Mouse (Mus musculus) cerebellum, adult 2 months (tissue): ENCODE measurements at regions not wholly inside any gene's neighbourhood (a gene's known extent, or its start where the extent isn't known, plus 50 kb on each side); places are given as distances from the start of the nearest gene placed in this dataset.

ENCODE experiments used
- CTCF ChIP-seq: fragments of 200-500 bp; IDR thresholded peaks from 2 replicates; pipeline ENCODE4 v1.5.1; 2011; ENCODE audit warnings: low read depth, mild to moderate bottlenecking, control low read depth, low read length, moderate library complexity, borderline replicate concordance; ENCODE audit not compliant: insufficient read depth
- POLR2A ChIP-seq: fragments of 200-500 bp; IDR thresholded peaks from 2 replicates; pipeline ENCODE4 v1.6.1; 2011; ENCODE audit warnings: low read length, control low read depth, borderline replicate concordance; ENCODE audit not compliant: insufficient read depth

GRCm38 (mm10) chr7:72737792-72738191 is 431.4 kb upstream of the Mctp2 start:
- TF ChIP-seq CTCF (no peak), POLR2A (no peak)
